Mouse (Mus musculus) E14TG2a.4 (cell line): ENCODE measurements around the gene Ntan1.

Source experiments
- CTCF ChIP-seq: conservative IDR thresholded peaks from 2 replicates; pipeline ENCODE4 v1.5.1; 2014; ENCODE audit warnings: low read length
- NANOG ChIP-seq: IDR thresholded peaks from 2 replicates; pipeline ENCODE4 v1.6.1; 2014; ENCODE audit warnings: borderline replicate concordance, low read length, mixed read lengths
- POU5F1 ChIP-seq: IDR thresholded peaks from 2 replicates; pipeline ENCODE4 v1.6.1; 2014; ENCODE audit warnings: low read length, borderline replicate concordance

DNA sequence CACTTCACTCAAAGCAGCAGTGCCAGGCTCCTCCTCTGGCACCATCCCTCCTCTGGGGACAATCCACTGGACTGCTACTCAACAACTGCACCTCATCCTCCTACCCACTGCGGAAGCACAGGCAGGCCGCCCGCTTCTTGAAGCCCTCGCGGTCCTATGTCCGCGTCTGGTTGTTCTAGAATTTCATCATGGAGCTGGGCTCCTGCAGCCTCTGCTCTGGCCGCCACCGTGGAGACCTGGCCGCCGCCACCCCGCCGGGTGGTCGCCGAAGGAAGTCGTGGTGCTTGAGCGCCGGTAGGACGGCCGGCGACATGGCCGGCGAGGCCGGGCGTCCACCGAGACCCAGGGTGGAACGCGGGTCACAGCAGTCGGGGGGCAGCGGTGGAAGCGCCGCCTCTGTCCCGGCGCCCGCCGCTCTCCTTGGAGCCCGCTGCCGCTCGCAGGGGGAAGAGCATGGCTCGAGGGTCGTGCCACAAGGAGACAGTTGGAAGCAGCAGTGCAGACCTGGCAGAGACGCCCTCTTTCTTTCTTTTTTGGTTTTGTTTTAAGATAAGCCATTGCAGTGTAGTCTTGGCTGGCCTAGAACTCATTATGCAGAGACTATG lies 49.4 kb downstream of the Ntan1 start:
- TF ChIP-seq CTCF (no peak), POU5F1 (no peak), NANOG (no peak)
